Mouse (Mus musculus): Measurements from ENCODE around the gene Pnliprp2. TPM values are rescaled to one million over a fixed set of nuclear protein-coding genes. Genes with fewer than 3 reads are reported as not detected.

The Pnliprp2 gene
- 0.36 TPM in 1 of 4 replicates, not detected in the others for total RNA-seq (2023)

GRCm38 (mm10) chr19:58759423-58759822, at the start of gene Pnliprp2:
Pnliprp2 (plus strand) TSS chr19:58759719.

GRCm38 (mm10) chr19:58728445-58729031, 31.0 kb upstream of the Pnliprp2 start, which contains the start of gene Pnliprp1:
Pnliprp1 (plus strand) TSS chr19:58728887.

GRCm38 (mm10) chr19:58794284-58794683, 34.8 kb downstream of the Pnliprp2 start, which contains the start of gene 1700019N19Rik:
1700019N19Rik (minus strand) TSS chr19:58794461.

Other genes starting within 250 kb of the Pnliprp2 start
- gene Ccdc172, start 247.7 kb upstream of the Pnliprp2 start, total RNA-seq (2023) = not detected in 4 replicates
- gene Pnlip, start 107.2 kb upstream of the Pnliprp2 start, total RNA-seq (2023) = 0.52 to 0.89 TPM (median 0.63 TPM) in 3 of 4 replicates, not detected in the other
- gene Pnliprp1, start 30.8 kb upstream of the Pnliprp2 start, total RNA-seq (2023) = not detected in 4 replicates
- gene 1700019N19Rik, start 34.7 kb downstream of the Pnliprp2 start, total RNA-seq (2023) = not detected in 4 replicates
- gene Eno4, start 183.7 kb downstream of the Pnliprp2 start, total RNA-seq (2023) = not detected in 4 replicates
- gene Hspa12a, start 183.9 kb downstream of the Pnliprp2 start, total RNA-seq (2023) = 3.9 to 5.1 TPM (median 4.6 TPM) in 4 replicates